Comparison of ENCODE assay signal across 8 mouse cellular contexts in genomic region chr8:79162533-79163308, GRCm38 (mm10).
A peak's percentile ranks its signal among the peaks of the same experiment; 100 is the strongest.
DNase-seq lines count a peak whose midpoint lies in the region; ATAC-seq and TF ChIP-seq lines count a peak whose summit lies in the region.

No protein-coding gene starts in this region.

- no peak overlapping the region for H3K4me3 ChIP-seq in spleen, adult 2 months (ENCODE audit: extremely low read depth, insufficient read depth, insufficient read length)
- H3K4me3 ChIP-seq in kidney, embryonic 14.5 days (ENCODE audit: low read length), result no peak overlapping the region

- H3K9ac ChIP-seq in kidney, embryonic 14.5 days (ENCODE audit: low read depth, low read length), result no peak overlapping the region

- no peak overlapping the region for H3K4me2 ChIP-seq in kidney, embryonic 14.5 days (replicated peaks; ENCODE audit: low read depth, low read length)

- H3K27me3 ChIP-seq in spleen, adult 2 months (ENCODE audit: control insufficient read depth, insufficient read depth, low read length), result no peaks in the 10 kb centered on the region
- no peaks in the 10 kb centered on the region for H3K27me3 ChIP-seq in kidney, embryonic 14.5 days (ENCODE audit: control insufficient read depth, insufficient read depth, low read length)

- H3K27ac ChIP-seq in spleen, adult 2 months (ENCODE audit: insufficient read depth, low read length), result no peak overlapping the region
- H3K27ac ChIP-seq in kidney, embryonic 14.5 days (ENCODE audit: low read depth, low read length), result no peak overlapping the region

- H3K4me1 ChIP-seq in spleen, adult 2 months (ENCODE audit: control insufficient read depth, insufficient read depth, insufficient read length), result peaks cover 26% of the 10 kb centered on the region
- H3K4me1 ChIP-seq in kidney, embryonic 14.5 days (ENCODE audit: control insufficient read depth, insufficient read depth, low read length), result peaks cover 8% of the 10 kb centered on the region

- H3K9me3 ChIP-seq in kidney, embryonic 14.5 days (ENCODE audit: control insufficient read depth, low read length), result no peaks in the 10 kb centered on the region

- no peak for TF ChIP-seq CTCF in spleen, adult 2 months (IDR thresholded peaks at IDR 0.05; ENCODE audit: extremely low read depth, insufficient read depth, insufficient read length, insufficient replicate concordance)

- peak; percentile 33; the same call in 1 of the 2 replicates for ATAC-seq in common myeloid progenitor, adult 5-6 weeks (replicated peaks; ENCODE audit: low read depth, poor library complexity, severe bottlenecking)
- peak; percentile 44; the same call in 1 of the 2 replicates for ATAC-seq in kidney, embryonic 14.5 days (ENCODE audit: low FRiP score, low TSS enrichment)

- no peaks in the 10 kb centered on the region for H3K36me3 ChIP-seq in spleen, adult 2 months (ENCODE audit: control insufficient read depth, insufficient read depth, low read length)
- 0 out of 2 replicates have a peak, but pooled peaks cover 4% of the 10 kb centered on the region for H3K36me3 ChIP-seq in kidney, embryonic 14.5 days (ENCODE audit: control insufficient read depth, insufficient read depth, low read length)

- peak; percentile 7 to 27 for DNase-seq in spleen, adult 2 months (ENCODE audit: low read depth in 1 of 2, low spot score in 2 of 2)
- no peak for DNase-seq in spleen, postnatal 4 days (ENCODE audit: low spot score in 2 of 2)
- peak; percentile 67 to 73 for DNase-seq in heart, adult 9 months (ENCODE audit: low spot score in 2 of 2)
- peak; percentile 53 to 67 for DNase-seq in lung, adult 18-20 months
- peak; percentile 71 to 75 for DNase-seq in right cerebral cortex, postnatal 10 days (ENCODE audit: low spot score in 2 of 2)
- DNase-seq in thymus, postnatal 14 days, result no peak

- 31% methylated on average over 10 of the region's 10 CpGs for WGBS in spleen, adult 2 months
- WGBS in kidney, embryonic 14.5 days, result 47% methylated on average over 10 of the region's 10 CpGs

- no peak for TF ChIP-seq POLR2A in spleen, adult 2 months (IDR thresholded peaks at IDR 0.05; ENCODE audit: low read depth, low read length)

Comparison
In these comparisons a context has a peak if more than half of its experiments do, and no peak if none do; other contexts are left out.
1. DNase-seq: peak in spleen, adult 2 months (2 of 2), heart, adult 9 months (2 of 2), lung, adult 18-20 months (2 of 2) and right cerebral cortex, postnatal 10 days (2 of 2); none in spleen, postnatal 4 days (0 of 2) and thymus, postnatal 14 days (single experiment).